Mouse (Mus musculus) B cell, adult 2 months (primary cell): ENCODE measurements around the gene Ahdc1.

Source experiments
- DNase-seq, 2 experiments: peaks; one replicate each; pipeline ENCODE4 v3.0.0; 2022

Gene Ahdc1

GRCm38 (mm10) chr4:133057389-133058122 is 46.5 kb downstream of the Ahdc1 start:
- DNase-seq, result peak; percentile 32 to 40

- no peak for DNase-seq
Observed at GRCm38 (mm10) chr4:133058123-133058453, 47.0 kb downstream of the Ahdc1 start.

- DNase-seq, result no peak
Observed at GRCm38 (mm10) chr4:133058513-133059480, 47.7 kb downstream of the Ahdc1 start.

- no peak for DNase-seq
Observed at GRCm38 (mm10) chr4:133060702-133061101, 49.6 kb downstream of the Ahdc1 start.

- DNase-seq, result no peak
Observed at GRCm38 (mm10) chr4:133061798-133062197, 50.7 kb downstream of the Ahdc1 start.

- no peak for DNase-seq
Observed at GRCm38 (mm10) chr4:133062286-133062685, 51.2 kb downstream of the Ahdc1 start.

- DNase-seq, result no peak
Observed at GRCm38 (mm10) chr4:133063203-133063602, 52.1 kb downstream of the Ahdc1 start.

- no peak for DNase-seq
Observed at GRCm38 (mm10) chr4:133063799-133064198, 52.7 kb downstream of the Ahdc1 start.

- DNase-seq, result no peak
Observed at GRCm38 (mm10) chr4:133064791-133065190, 53.7 kb downstream of the Ahdc1 start.

- no peak for DNase-seq
Observed at GRCm38 (mm10) chr4:133065894-133066386, 54.9 kb downstream of the Ahdc1 start.

- no peak for DNase-seq
Observed at GRCm38 (mm10) chr4:133068400-133069138, 57.5 kb downstream of the Ahdc1 start.

GRCm38 (mm10) chr4:133070388-133070787 is 59.3 kb downstream of the Ahdc1 start:
- DNase-seq, result no peak

- no peak for DNase-seq
Observed at GRCm38 (mm10) chr4:133070821-133071372, 59.8 kb downstream of the Ahdc1 start.

GRCm38 (mm10) chr4:133073192-133073591 is 62.1 kb downstream of the Ahdc1 start:
- no peak for DNase-seq

GRCm38 (mm10) chr4:133074070-133074819 is 63.2 kb downstream of the Ahdc1 start:
- no peak for DNase-seq

- no peak for DNase-seq
Observed at GRCm38 (mm10) chr4:133074894-133075572, 64.0 kb downstream of the Ahdc1 start.

- DNase-seq, result no peak
Observed at GRCm38 (mm10) chr4:133078947-133079346, 67.9 kb downstream of the Ahdc1 start.

GRCm38 (mm10) chr4:133079416-133080113 is 68.5 kb downstream of the Ahdc1 start:
- no peak for DNase-seq

- no peak for DNase-seq
Observed at GRCm38 (mm10) chr4:133080862-133081261, 69.8 kb downstream of the Ahdc1 start.

- DNase-seq, result no peak
Observed at GRCm38 (mm10) chr4:133082216-133082773, 71.2 kb downstream of the Ahdc1 start.
